Comparison of ENCODE assay signal across 11 mouse cellular contexts in genomic region chr15:82342543-82342935, GRCm38 (mm10). TPM values are rescaled to one million over a fixed set of nuclear protein-coding genes. Genes with fewer than 3 reads are reported as not detected.
DNase-seq lines count a peak whose midpoint lies in the region; ATAC-seq and TF ChIP-seq lines count a peak whose summit lies in the region.
"Had no signal": no experiment of that assay in that cellular context is flagged by ENCODE, and none has a peak within 500 bp of the region (broad histone marks: within the 10 kb centered on the region; RNA-seq: fewer than 3 reads in every experiment).

No protein-coding gene starts in this region.

- H3K9me3 ChIP-seq in lung, embryonic 14.5 days (ENCODE audit: low read depth, low read length): no peaks in the 10 kb centered on the region
- no peaks in the 10 kb centered on the region for H3K9me3 ChIP-seq in embryonic facial prominence, embryonic 15.5 days (replicated peaks)
- H3K9me3 ChIP-seq: forebrain, embryonic 15.5 days had no signal

- peak overlapping the region; percentile 75 for H3K9ac ChIP-seq in lung, embryonic 14.5 days
- no peak overlapping the region for H3K9ac ChIP-seq in embryonic facial prominence, embryonic 15.5 days
- H3K9ac ChIP-seq: forebrain, embryonic 15.5 days had no signal

- no peak for TF ChIP-seq CTCF in gastrocnemius, adult 2 months (IDR thresholded peaks at IDR 0.05)
- no peak for TF ChIP-seq CTCF in lung, embryonic 14.5 days (IDR thresholded peaks at IDR 0.05; ENCODE audit: low read depth)

- WGBS in lung, embryonic 14.5 days: 65% methylated on average over 5 of the region's 5 CpGs
- 71% methylated on average over 5 of the region's 5 CpGs for WGBS in embryonic facial prominence, embryonic 15.5 days
- WGBS in macrophage (ENCODE audit: missing documents): 95% methylated on average over 5 of the region's 5 CpGs

- peak overlapping the region; percentile 86 for H3K27ac ChIP-seq in gastrocnemius, adult 2 months
- peak overlapping the region; percentile 87; the same call in 1 of the 2 replicates for H3K27ac ChIP-seq in lung, embryonic 14.5 days (ENCODE audit: low read depth)
- H3K27ac ChIP-seq in embryonic facial prominence, embryonic 15.5 days (replicated peaks): no peak overlapping the region
- peak overlapping the region; percentile 58 for H3K27ac ChIP-seq in macrophage
- H3K27ac ChIP-seq: forebrain, embryonic 15.5 days had no signal

- no peaks in the 10 kb centered on the region for H3K27me3 ChIP-seq in lung, embryonic 14.5 days (ENCODE audit: insufficient read depth, low read length)
- H3K27me3 ChIP-seq in embryonic facial prominence, embryonic 15.5 days: no peaks in the 10 kb centered on the region

- DNase-seq in gastrocnemius, adult 2 months: no peak
- no peak for DNase-seq in gastrocnemius, postnatal 4 days (ENCODE audit: low spot score in 2 of 2)
- DNase-seq in lung, embryonic 14.5 days: no peak
- no peak for DNase-seq in lung, postnatal 36 days
- no peak for DNase-seq in cerebellum, postnatal 14 days
- DNase-seq in thymus, postnatal 0 days (ENCODE audit: low spot score): no peak
- DNase-seq: heart, postnatal 36 days; kidney, postnatal 36 days had no signal

- H3K36me3 ChIP-seq in lung, embryonic 14.5 days (ENCODE audit: insufficient read depth): peaks cover 4% of the 10 kb centered on the region; the same call in 1 of the 2 replicates
- 0 out of 2 replicates have a peak, but pooled peaks cover 4% of the 10 kb centered on the region for H3K36me3 ChIP-seq in embryonic facial prominence, embryonic 15.5 days
- H3K36me3 ChIP-seq in macrophage (ENCODE audit: inconsistent target): no peaks in the 10 kb centered on the region
- H3K36me3 ChIP-seq: forebrain, embryonic 15.5 days had no signal

- H3K4me3 ChIP-seq in gastrocnemius, adult 2 months: no peak overlapping the region
- H3K4me3 ChIP-seq in lung, embryonic 14.5 days (ENCODE audit: low read depth, low read length): peak overlapping the region; percentile 51
- no peak overlapping the region; the same call in 1 of the 2 replicates for H3K4me3 ChIP-seq in embryonic facial prominence, embryonic 15.5 days (replicated peaks)
- H3K4me3 ChIP-seq in macrophage (ENCODE audit: inconsistent target): no peak overlapping the region
- H3K4me3 ChIP-seq: forebrain, embryonic 15.5 days had no signal

- peaks cover 11% of the 10 kb centered on the region for H3K4me1 ChIP-seq in lung, embryonic 14.5 days (ENCODE audit: insufficient read depth)
- H3K4me1 ChIP-seq in embryonic facial prominence, embryonic 15.5 days: peaks cover 45% of the 10 kb centered on the region

- peaks cover 21% of the 10 kb centered on the region for H3K79me2 ChIP-seq in macrophage (ENCODE audit: inconsistent target)

- no peak for ATAC-seq in lung, embryonic 14.5 days (ENCODE audit: insufficient read depth)
- no peak for ATAC-seq in embryonic facial prominence, embryonic 15.5 days (ENCODE audit: insufficient number of reproducible peaks, low FRiP score, low TSS enrichment, low read depth)
- ATAC-seq: forebrain, embryonic 15.5 days had no signal

- H3K4me2 ChIP-seq in lung, embryonic 14.5 days: peak overlapping the region; percentile 68
- 0 out of 2 replicates have a peak overlapping the region, but pooled peaks have one; percentile 72 for H3K4me2 ChIP-seq in embryonic facial prominence, embryonic 15.5 days (replicated peaks)
- H3K4me2 ChIP-seq: forebrain, embryonic 15.5 days had no signal

- intact Hi-C loops in gastrocnemius, adult 2 months (cut with DNase I): loop anchor here (5.0 to 10.0 kb wide), 3 partner anchors 195 to 488 kb away; partner anchors contain the start of genes Mei1, Srebf2 and Tob2

RNA-seq across cellular contexts. Expression of gene Smdt1, which starts 3.8 kb away (rescaled TPM):
- 100 to 1,000 TPM; 134 to 141 TPM for total RNA-seq in gastrocnemius, adult 2 months (2021)
- 100 to 1,000 TPM; 135 to 144 TPM for total RNA-seq in gastrocnemius, postnatal 4 days (2021)
- polyA plus RNA-seq in lung, embryonic 14.5 days (2014; fragmentation: Nextera tagmentation; extraction: Ambion mirVana): 218 and 226 TPM in 2 replicates
- 264 and 279 TPM in 2 replicates for polyA plus RNA-seq in embryonic facial prominence, embryonic 15.5 days (2015; fragmentation: Nextera tagmentation; extraction: Ambion mirVana)
- total RNA-seq in macrophage (2018; cell fraction: chromatin; rRNA removed): 10 to 100 TPM in 25 of 26 experiments, 1 to 10 TPM in 1; 9.2 to 43.0 (median 21.2) TPM
- total RNA-seq in macrophage (2018; cell fraction: cytosol; rRNA removed): 100 to 1,000 TPM; 168 to 308 (median 231) TPM
- 10 to 100 TPM; 18.5 to 85.0 (median 49.4) TPM for total RNA-seq in macrophage (2018; cell fraction: nucleus; rRNA removed)
- 151 to 223 TPM (median 166 TPM) in 3 replicates for polyA plus RNA-seq in macrophage (2018)
- polyA plus RNA-seq in thymus, postnatal 0 days (2015; fragmentation: Nextera tagmentation; extraction: Ambion mirVana): 317 and 322 TPM in 2 replicates

RNA-seq across cellular contexts. Expression of gene Pheta2, which starts 3.8 kb away (rescaled TPM):
- total RNA-seq in gastrocnemius, adult 2 months (2021): under 1 TPM; 0.26 to 0.61 TPM
- total RNA-seq in gastrocnemius, postnatal 4 days (2021): 10 to 100 TPM in 1 of 2 experiments, 1 to 10 TPM in 1; 8.7 to 10.9 TPM
- 13.8 and 14.4 TPM in 2 replicates for polyA plus RNA-seq in lung, embryonic 14.5 days (2014; fragmentation: Nextera tagmentation; extraction: Ambion mirVana)
- polyA plus RNA-seq in embryonic facial prominence, embryonic 15.5 days (2015; fragmentation: Nextera tagmentation; extraction: Ambion mirVana): 23.8 and 24.9 TPM in 2 replicates
- total RNA-seq in macrophage (2018; cell fraction: chromatin; rRNA removed): 1 to 10 TPM in 20 of 26 experiments, under 1 TPM in 6; 0.25 to 3.5 (median 1.5) TPM
- total RNA-seq in macrophage (2018; cell fraction: cytosol; rRNA removed): 1 to 10 TPM in 18 of 26 experiments, under 1 TPM in 8; 0.48 to 2.4 (median 1.3) TPM
- total RNA-seq in macrophage (2018; cell fraction: nucleus; rRNA removed): 1 to 10 TPM in 19 of 26 experiments, under 1 TPM in 7; 0.34 to 4.4 (median 1.5) TPM
- polyA plus RNA-seq in macrophage (2018): 0.70 to 1.6 TPM (median 1.00 TPM) in 3 replicates
- polyA plus RNA-seq in thymus, postnatal 0 days (2015; fragmentation: Nextera tagmentation; extraction: Ambion mirVana): 12.5 and 14.2 TPM in 2 replicates

RNA-seq across cellular contexts. Expression of gene Naga, which starts 3.8 kb away (rescaled TPM):
- total RNA-seq in gastrocnemius, adult 2 months (2021): 10 to 100 TPM; 10.5 to 10.9 TPM
- total RNA-seq in gastrocnemius, postnatal 4 days (2021): 10 to 100 TPM; 42.0 to 44.4 TPM
- polyA plus RNA-seq in lung, embryonic 14.5 days (2014; fragmentation: Nextera tagmentation; extraction: Ambion mirVana): 40.3 and 45.9 TPM in 2 replicates
- 64.8 and 65.9 TPM in 2 replicates for polyA plus RNA-seq in embryonic facial prominence, embryonic 15.5 days (2015; fragmentation: Nextera tagmentation; extraction: Ambion mirVana)
- total RNA-seq in macrophage (2018; cell fraction: chromatin; rRNA removed): 100 to 1,000 TPM in 21 of 26 experiments, 10 to 100 TPM in 5; 76.6 to 224 (median 156) TPM
- total RNA-seq in macrophage (2018; cell fraction: cytosol; rRNA removed): 100 to 1,000 TPM in 18 of 26 experiments, 10 to 100 TPM in 8; 78.5 to 144 (median 108) TPM
- 100 to 1,000 TPM; 122 to 283 (median 212) TPM for total RNA-seq in macrophage (2018; cell fraction: nucleus; rRNA removed)
- polyA plus RNA-seq in macrophage (2018): 77.0 to 153 TPM (median 125 TPM) in 3 replicates
- polyA plus RNA-seq in thymus, postnatal 0 days (2015; fragmentation: Nextera tagmentation; extraction: Ambion mirVana): 35.9 and 38.4 TPM in 2 replicates

RNA-seq across cellular contexts. Expression of gene Ndufa6, which starts 11.6 kb away (rescaled TPM):
- total RNA-seq in gastrocnemius, adult 2 months (2021): 100 to 1,000 TPM; 464 to 595 TPM
- 100 to 1,000 TPM; 306 to 308 TPM for total RNA-seq in gastrocnemius, postnatal 4 days (2021)
- polyA plus RNA-seq in lung, embryonic 14.5 days (2014; fragmentation: Nextera tagmentation; extraction: Ambion mirVana): 289 and 322 TPM in 2 replicates
- polyA plus RNA-seq in embryonic facial prominence, embryonic 15.5 days (2015; fragmentation: Nextera tagmentation; extraction: Ambion mirVana): 314 and 320 TPM in 2 replicates
- total RNA-seq in macrophage (2018; cell fraction: chromatin; rRNA removed): 10 to 100 TPM in 25 of 26 experiments, 1 to 10 TPM in 1; 8.3 to 66.7 (median 26.3) TPM
- total RNA-seq in macrophage (2018; cell fraction: cytosol; rRNA removed): 100 to 1,000 TPM; 111 to 184 (median 147) TPM
- 10 to 100 TPM; 21.2 to 80.3 (median 44.2) TPM for total RNA-seq in macrophage (2018; cell fraction: nucleus; rRNA removed)
- polyA plus RNA-seq in macrophage (2018): 111 to 200 TPM (median 159 TPM) in 3 replicates
- 488 and 492 TPM in 2 replicates for polyA plus RNA-seq in thymus, postnatal 0 days (2015; fragmentation: Nextera tagmentation; extraction: Ambion mirVana)

RNA-seq across cellular contexts. Expression of gene Cyp2d22, which starts 37.5 kb away (rescaled TPM):
- 10 to 100 TPM; 13.1 to 16.4 TPM for total RNA-seq in gastrocnemius, adult 2 months (2021)
- total RNA-seq in gastrocnemius, postnatal 4 days (2021): 10 to 100 TPM; 17.3 to 17.9 TPM
- 4.1 and 5.5 TPM in 2 replicates for polyA plus RNA-seq in lung, embryonic 14.5 days (2014; fragmentation: Nextera tagmentation; extraction: Ambion mirVana)
- polyA plus RNA-seq in embryonic facial prominence, embryonic 15.5 days (2015; fragmentation: Nextera tagmentation; extraction: Ambion mirVana): 12.2 and 12.3 TPM in 2 replicates
- total RNA-seq in macrophage (2018; cell fraction: chromatin; rRNA removed): under 1 TPM in 1 of 26 experiments, not detected in 25; 0.22 TPM
- total RNA-seq in macrophage (2018; cell fraction: cytosol; rRNA removed): not detected
- total RNA-seq in macrophage (2018; cell fraction: nucleus; rRNA removed): not detected
- polyA plus RNA-seq in macrophage (2018): not detected in 3 replicates
- polyA plus RNA-seq in thymus, postnatal 0 days (2015; fragmentation: Nextera tagmentation; extraction: Ambion mirVana): 1.8 and 2.7 TPM in 2 replicates
